Mouse (Mus musculus): ENCODE data around the gene Gcnt3. TPM values are rescaled to one million over a fixed set of nuclear protein-coding genes. Genes with fewer than 3 reads are reported as not detected.

The Gcnt3 gene
- total RNA-seq, 2 experiments from 2014 or later, result not detected

DNA sequence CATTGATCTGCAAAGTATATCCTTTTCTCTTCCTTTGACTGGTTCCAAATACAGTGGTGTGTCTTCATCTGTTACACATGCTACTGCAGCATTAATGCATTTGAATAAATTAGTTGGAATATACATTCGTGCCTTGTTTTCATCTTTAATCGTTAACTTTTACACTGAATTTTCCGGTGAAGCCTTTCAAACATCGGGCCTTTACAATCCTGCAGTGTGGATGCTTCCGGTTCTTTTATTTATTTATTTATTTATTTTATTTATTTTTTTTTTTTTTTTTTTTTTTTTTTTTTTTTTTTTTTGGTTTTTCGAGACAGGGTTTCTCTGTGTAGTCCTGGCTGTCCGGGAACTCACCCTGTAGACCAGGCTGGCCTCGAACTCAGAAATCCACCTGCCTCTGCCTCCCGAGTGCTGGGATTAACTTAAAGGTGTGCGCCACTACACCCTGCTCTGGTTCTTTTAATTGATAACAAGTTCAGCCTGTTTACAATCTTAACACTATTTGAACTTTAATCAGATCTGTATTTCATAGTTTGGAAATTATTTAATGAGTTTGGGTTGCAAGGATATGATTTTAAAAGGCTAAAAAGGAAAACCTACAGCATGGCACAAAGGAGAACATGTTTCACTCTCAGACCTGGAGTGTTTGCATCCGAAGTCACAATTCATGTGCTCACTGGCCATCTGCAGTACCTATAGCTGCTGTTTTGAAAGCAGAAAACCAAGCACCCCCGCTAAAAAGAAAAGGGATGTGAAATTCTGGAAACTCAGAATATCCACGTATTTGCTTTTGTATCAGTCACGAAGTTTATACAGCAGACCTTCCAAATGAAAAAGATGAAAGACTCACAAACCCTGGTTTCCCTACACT, 26.1 kb downstream of the Gcnt3 start:
- peak overlapping the region; percentile 92 for H3K27ac ChIP-seq
- intact Hi-C loops (cut with DNase I), result loop anchor here (2.0 kb wide), 1 partner anchor 17 kb away; no protein-coding TSS in a partner anchor
- TF ChIP-seq CTCF (IDR thresholded peaks at IDR 0.05), result no peak
- DNase-seq, result no peak
- H3K4me3 ChIP-seq, result peak overlapping the region; percentile 83

DNA sequence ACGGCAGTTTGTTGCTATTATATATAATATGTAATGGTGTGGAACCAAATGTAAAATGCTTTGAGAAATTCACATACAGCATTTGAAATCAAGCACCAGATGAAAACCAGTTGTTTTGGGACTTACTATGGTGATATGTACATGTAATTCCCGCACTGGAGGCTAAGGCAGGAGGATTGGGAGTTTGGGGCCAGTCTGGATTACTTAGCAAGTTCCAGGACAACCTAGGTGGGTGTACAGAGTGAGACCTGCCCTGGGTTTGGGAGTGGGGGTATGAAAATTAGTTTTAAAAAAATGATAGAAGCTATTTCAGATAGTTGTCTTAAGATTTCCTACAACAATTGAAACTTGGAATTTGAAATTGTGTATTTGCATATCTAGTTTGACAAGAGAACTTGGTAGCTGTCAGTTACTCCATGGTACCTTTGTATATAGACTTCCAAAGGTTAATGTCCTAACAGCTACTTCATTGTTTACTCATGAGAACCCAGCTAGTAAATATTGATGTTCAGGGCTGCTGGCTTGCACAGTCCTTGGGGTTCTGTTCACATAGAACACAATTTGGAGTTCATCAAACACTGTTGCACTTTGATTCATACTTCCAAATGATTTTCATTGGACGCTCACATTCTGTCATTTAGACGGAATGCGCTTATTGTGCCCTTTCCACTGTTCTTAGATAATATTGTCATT, 27.0 kb downstream of the Gcnt3 start:
- intact Hi-C loops (cut with DNase I), result no loop called here
- TF ChIP-seq CTCF (IDR thresholded peaks at IDR 0.05), result no peak

DNA sequence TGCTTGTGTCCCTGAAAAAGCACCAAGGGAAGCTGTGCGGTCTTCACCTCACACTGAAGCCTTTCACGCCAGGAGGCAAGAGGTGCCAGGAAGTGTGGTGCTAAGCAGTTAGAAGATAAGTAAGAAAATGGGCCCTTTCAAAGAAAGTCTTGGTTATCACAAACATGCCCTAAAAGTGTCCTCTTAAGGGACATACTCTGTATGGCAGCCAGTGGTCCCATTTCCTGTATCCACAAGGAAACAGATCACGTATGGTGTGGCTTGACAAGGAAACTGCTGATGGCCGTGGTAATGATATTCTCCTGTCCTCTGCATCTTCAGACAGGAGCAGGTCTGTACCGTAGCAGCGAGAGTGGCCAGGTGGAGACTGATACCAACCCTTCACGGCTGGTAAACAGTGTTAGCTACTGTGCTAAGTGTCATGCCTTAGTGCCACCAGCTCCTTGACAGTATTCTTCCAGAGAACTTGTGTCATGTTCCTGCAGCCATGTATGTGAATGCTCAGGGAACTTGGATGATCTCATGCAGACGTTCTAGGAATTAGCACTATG, 28.1 kb downstream of the Gcnt3 start:
- TF ChIP-seq CTCF (IDR thresholded peaks at IDR 0.05), result no peak
- no peak for DNase-seq
- Histone ChIP-seq H3K27ac (no peak overlapping the region), H3K4me3 (no peak overlapping the region)
- intact Hi-C loops (cut with DNase I), result no loop called here

More for the DNA sequence above, 27.0 kb downstream of the Gcnt3 start:
- no peak for DNase-seq
- H3K4me3 ChIP-seq, result no peak overlapping the region
- no peak overlapping the region for H3K27ac ChIP-seq

DNA sequence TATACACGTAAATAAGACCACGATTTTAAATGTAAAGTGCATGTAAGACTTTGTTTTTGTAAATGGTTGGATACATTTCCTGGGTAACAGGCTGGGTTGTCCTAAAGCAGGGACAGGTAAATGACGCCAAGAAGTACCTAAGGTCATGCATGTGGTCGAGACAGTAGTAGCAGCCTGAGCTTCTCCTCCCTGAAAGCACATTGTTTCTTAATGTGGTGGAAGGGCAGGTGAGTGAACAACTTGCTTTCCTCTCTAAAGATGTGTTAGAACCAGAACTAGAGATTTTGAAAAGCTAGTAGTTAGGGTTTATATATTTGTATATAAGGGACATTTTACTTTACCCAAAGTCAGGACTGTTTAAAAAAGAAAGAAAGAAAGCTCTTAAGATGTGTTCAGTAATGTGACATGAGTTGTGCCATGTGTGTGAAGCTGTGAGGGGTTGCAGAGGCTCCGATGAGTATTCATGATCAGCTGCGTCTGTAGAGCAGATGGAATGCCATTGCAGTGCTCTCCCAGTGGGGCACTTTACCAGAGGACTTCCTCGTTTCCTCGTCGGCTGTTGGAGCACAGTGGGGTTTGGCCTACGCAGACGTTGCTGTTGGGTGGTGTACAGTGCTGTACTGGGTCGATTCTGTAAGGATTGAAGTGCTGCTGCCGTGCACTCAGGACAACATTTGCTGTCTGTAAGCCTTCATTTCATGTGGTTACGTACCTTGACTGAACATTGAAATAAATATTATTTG, 30.2 kb downstream of the Gcnt3 start:
- intact Hi-C loops (cut with DNase I), result no loop called here
- Histone ChIP-seq H3K4me3 (no peak overlapping the region), H3K27ac (no peak overlapping the region)
- no peak for TF ChIP-seq CTCF (IDR thresholded peaks at IDR 0.05)
- no peak for DNase-seq

DNA sequence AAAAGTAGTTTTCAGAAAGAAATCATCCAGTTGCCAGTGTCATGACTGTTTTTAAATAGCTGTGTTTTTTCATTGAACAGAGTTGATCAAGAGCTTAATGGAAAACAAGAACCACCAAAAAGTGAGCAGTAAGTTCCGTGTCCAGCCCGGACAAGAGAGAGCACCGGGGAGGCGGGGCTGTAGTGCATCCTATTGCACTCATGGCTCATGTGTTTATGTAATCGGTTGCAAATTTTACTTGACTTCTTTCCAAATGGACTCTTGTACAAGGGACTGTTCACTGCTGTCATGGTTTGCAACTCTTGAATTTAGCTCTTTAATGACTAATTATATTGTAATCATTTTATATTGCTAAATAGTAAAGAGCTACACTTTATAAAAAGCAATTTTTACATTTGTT, 30.9 kb downstream of the Gcnt3 start:
- H3K4me3 ChIP-seq, result no peak overlapping the region
- intact Hi-C loops (cut with DNase I), result no loop called here
- no peak overlapping the region for H3K27ac ChIP-seq
- DNase-seq, result no peak
- TF ChIP-seq CTCF (IDR thresholded peaks at IDR 0.05), result no peak

DNA sequence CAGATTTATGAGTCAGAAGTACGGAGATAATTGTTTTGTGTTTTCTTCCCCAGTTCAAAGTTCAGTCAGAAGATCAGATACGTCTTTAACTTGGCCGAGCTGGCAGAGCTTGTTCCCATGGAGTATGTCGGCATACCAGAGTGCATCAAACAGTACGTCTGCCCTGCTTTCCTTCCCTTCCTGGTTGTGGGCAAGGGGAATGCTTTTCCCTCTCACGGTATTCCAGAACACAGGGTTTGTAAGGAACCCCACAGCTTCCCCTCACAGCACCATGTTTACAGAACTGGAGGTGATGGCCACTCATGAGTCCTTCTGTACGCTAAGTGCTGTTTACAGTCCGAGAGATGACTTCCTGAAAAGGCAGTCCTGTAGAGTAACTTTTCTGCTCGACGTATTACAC, 34.4 kb downstream of the Gcnt3 start:
- H3K27ac ChIP-seq, result no peak overlapping the region
- H3K4me3 ChIP-seq, result no peak overlapping the region
- intact Hi-C loops (cut with DNase I), result no loop called here
- no peak for TF ChIP-seq CTCF (IDR thresholded peaks at IDR 0.05)
- DNase-seq, result no peak

DNA sequence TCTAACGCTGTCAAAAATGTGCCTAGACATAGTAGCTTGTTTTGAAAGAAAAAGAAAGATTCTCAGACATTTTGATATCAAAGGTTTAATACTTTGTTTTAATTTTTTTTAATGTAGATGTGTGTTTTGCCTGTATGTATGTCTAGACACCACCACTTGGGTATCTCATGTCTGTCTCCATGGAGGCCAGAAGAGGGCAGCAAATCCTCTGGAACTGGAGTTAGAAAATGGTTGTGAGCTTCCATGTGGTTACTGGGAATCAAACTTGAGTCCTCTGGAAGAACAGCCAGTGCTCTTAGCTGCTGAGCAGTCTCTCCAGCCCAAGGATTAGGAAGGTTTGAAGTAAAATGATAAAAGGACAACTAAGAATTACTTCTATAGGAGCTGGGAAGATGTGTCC, 38.6 kb downstream of the Gcnt3 start:
- no peak overlapping the region for H3K27ac ChIP-seq
- peak; percentile 36 for TF ChIP-seq CTCF (IDR thresholded peaks at IDR 0.05)
- no peak for DNase-seq
- H3K4me3 ChIP-seq, result no peak overlapping the region
- intact Hi-C loops (cut with DNase I), result no loop called here

DNA sequence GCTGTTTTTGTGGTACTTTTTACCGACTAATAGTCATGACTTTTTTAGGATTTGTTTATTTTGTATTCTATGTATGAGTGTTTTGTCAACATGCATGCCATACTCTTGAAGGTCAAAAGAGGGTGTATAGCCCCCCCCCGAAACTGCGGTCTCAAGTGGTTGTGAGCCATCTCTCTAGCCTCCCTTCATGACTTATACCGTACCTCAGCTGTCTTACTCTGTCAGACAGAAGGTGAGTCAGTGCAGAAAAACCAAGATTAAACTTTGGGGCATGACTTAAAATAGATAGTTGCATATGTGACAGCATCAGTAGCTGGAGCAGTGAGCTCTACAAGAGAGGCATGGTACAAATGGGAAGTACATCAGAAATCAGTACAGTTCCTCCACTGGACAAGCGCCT, 43.3 kb downstream of the Gcnt3 start:
- Histone ChIP-seq H3K27ac (0 out of 2 replicates have a peak overlapping the region, but pooled peaks have one; percentile 20), H3K4me3 (no peak overlapping the region)
- DNase-seq, result no peak
- intact Hi-C loops (cut with DNase I), result loop anchor here (2.0 kb wide), 1 partner anchor 18 kb away; the partner anchor contains the start of gene Gtf2a2
- TF ChIP-seq CTCF (IDR thresholded peaks at IDR 0.05), result no peak

DNA sequence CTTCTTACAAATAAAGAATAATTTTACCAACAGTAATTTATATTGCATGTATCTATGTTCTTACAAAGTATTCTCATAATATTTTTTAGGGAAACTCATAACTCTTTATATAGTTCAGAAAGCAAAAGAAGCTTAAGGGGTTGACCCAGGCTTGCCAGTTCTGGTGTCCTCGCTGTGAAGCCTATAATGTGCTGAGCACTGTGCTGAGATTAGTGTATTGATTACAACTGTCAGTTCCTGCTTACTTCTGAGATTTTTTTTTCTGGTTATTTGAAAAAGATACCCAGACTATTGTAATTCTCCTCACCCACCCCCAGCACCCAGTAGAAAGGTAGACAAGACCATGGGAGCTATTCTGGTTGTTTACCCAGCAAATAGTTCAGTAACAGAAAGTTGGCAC, 44.4 kb downstream of the Gcnt3 start:
- intact Hi-C loops (cut with DNase I), result no loop called here
- no peak for DNase-seq
- no peak overlapping the region for H3K27ac ChIP-seq
- H3K4me3 ChIP-seq, result no peak overlapping the region
- TF ChIP-seq CTCF (IDR thresholded peaks at IDR 0.05), result no peak

DNA sequence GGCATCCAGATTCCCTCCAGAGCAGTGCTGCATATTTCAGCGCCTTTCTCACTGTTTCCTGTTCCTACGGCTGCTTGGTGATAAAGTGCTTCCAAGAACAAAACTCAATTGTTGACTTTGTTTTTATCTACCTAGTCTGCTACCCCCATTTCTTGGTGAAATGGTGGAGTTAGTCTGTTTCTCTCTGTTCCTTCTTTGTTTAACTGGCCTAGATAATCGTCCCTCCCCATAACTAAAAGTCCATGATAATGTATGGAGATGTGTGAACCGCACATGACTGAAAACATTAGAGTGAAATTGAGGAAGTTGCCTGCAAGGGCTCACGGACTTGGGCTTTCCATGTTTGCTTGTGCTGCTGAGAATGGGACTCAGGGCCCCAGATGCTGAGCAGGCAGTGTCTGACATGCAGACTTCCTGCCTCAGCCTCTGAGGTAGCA, 45.0 kb downstream of the Gcnt3 start:
- H3K27ac ChIP-seq, result peak overlapping the region; percentile 25; the same call in 1 of the 2 replicates
- intact Hi-C loops (cut with DNase I), result no loop called here
- H3K4me3 ChIP-seq, result no peak overlapping the region
- TF ChIP-seq CTCF (IDR thresholded peaks at IDR 0.05), result no peak
- DNase-seq, result no peak

DNA sequence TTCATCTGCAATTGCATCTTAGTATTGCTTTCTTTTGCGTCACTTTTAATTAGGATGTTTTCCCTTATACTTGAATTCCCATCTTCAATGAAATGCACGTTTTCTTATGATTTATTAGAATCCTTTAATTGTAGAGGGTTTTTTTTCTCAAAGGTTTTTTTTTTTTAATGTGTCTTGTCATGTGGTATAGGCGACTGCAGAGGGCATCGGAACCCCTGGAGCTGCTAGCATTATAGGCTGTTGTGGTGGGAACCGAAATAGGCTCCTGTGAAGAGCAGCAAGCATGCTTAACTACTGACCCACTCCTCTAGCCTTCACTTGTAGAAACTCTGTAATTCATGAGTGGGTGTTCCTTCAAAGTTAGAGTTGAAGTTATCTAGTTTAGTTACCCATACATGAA, 47.5 kb downstream of the Gcnt3 start:
- Histone ChIP-seq H3K27ac (peak overlapping the region; percentile 99), H3K4me3 (peak overlapping the region; percentile 100)
- no peak for TF ChIP-seq CTCF (IDR thresholded peaks at IDR 0.05)
- intact Hi-C loops (cut with DNase I), result no loop called here
- no peak for DNase-seq
